Mouse (Mus musculus) liver, adult (tissue): ENCODE results near the gene Plekhg6.

ENCODE experiments used
- GATA4 ChIP-seq: IDR thresholded peaks from 2 replicates; pipeline ENCODE4 v1.6.1; 2014; ENCODE audit warnings: mild to moderate bottlenecking, low read length; ENCODE audit not compliant: insufficient replicate concordance

Plekhg6 gene

GRCm38 (mm10) chr6:125363451-125364242, 16.9 kb downstream of the Plekhg6 start:
- TF ChIP-seq GATA4: no peak

GRCm38 (mm10) chr6:125363021-125363420, 17.6 kb downstream of the Plekhg6 start:
- no peak for TF ChIP-seq GATA4

GRCm38 (mm10) chr6:125361467-125362291, 18.9 kb downstream of the Plekhg6 start:
- TF ChIP-seq GATA4: no peak; the same call in 1 of the 2 replicates

- no peak for TF ChIP-seq GATA4
These were observed 19.7 kb downstream of the Plekhg6 start for GRCm38 (mm10) chr6:125360846-125361245.

GRCm38 (mm10) chr6:125359999-125360398, 20.6 kb downstream of the Plekhg6 start:
- TF ChIP-seq GATA4: no peak

GRCm38 (mm10) chr6:125357334-125357733, 23.3 kb downstream of the Plekhg6 start:
- TF ChIP-seq GATA4: no peak

GRCm38 (mm10) chr6:125356264-125356663, 24.3 kb downstream of the Plekhg6 start:
- no peak for TF ChIP-seq GATA4

GRCm38 (mm10) chr6:125355197-125355741, 25.3 kb downstream of the Plekhg6 start:
- 0 out of 2 replicates have a peak, but pooled peaks have one; percentile 2 for TF ChIP-seq GATA4

GRCm38 (mm10) chr6:125354352-125355151, 26.0 kb downstream of the Plekhg6 start:
- peak; percentile 59; the same call in 1 of the 2 replicates for TF ChIP-seq GATA4

- TF ChIP-seq GATA4: no peak
These were observed 26.9 kb downstream of the Plekhg6 start for GRCm38 (mm10) chr6:125353655-125354054.

GRCm38 (mm10) chr6:125353221-125353620, 27.4 kb downstream of the Plekhg6 start:
- no peak for TF ChIP-seq GATA4

GRCm38 (mm10) chr6:125352811-125353210, 27.8 kb downstream of the Plekhg6 start:
- TF ChIP-seq GATA4: no peak

- no peak for TF ChIP-seq GATA4
These were observed 28.6 kb downstream of the Plekhg6 start for GRCm38 (mm10) chr6:125352046-125352384.

- no peak for TF ChIP-seq GATA4
These were observed 29.1 kb downstream of the Plekhg6 start for GRCm38 (mm10) chr6:125351368-125352045.

- TF ChIP-seq GATA4: no peak
These were observed 29.6 kb downstream of the Plekhg6 start for GRCm38 (mm10) chr6:125350995-125351324.
